Mouse (Mus musculus): ENCODE data around the gene Jchain.

DNA sequence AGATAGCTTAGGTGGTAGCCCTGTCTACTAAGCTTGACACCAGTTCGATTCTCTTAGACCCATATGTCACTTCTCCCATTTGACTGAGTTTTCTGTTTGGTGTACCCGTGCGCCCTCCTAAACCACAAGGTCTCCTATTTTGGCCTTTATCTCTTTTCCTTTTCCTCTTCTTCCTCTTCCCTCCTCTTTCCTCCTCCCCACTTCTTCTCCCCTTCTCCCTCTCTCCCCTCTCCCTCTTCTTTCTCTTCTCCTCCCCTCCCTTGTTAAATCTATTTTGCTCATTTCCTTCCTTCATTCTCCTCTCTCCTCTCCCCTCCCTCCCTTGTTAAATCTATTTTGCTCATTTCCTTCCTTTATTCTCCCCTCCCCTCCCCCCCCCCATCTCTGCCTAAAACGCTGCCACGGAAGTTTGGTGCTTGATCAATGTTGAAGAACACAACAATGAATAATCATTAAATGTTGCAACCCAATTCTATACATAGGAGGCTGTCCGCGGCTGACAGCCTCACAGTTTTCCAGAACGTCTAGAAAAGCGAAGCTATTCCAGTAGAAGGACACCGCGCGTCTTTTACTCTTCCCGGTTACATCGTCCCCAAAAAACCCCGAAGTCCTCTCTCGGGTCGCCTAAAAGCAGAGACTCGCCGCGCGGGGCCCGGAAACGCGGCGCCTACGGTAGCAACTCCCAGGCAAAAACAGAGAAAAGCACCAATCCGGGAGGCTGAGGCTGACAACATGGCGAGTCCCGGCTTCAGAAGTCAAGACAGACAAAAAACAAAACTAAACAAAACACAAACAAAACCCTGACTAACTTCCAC lies 25.8 kb upstream of the Jchain start:
- no peak for TF ChIP-seq CTCF (IDR thresholded peaks at IDR 0.05; ENCODE audit: borderline replicate concordance, insufficient read depth, low read depth, low read length)
- TF ChIP-seq POLR2A (IDR thresholded peaks at IDR 0.05; ENCODE audit: borderline replicate concordance, insufficient read depth, low read length), result no peak

All from cerebellum, adult 2 months (tissue).